Mouse (Mus musculus) adrenal gland, postnatal 25 days (tissue): Measurements from ENCODE around the gene Frmd6. TPM values are rescaled to one million over a fixed set of nuclear protein-coding genes. Genes with fewer than 3 reads are reported as not detected.

Experiments
- DNase-seq: peaks from one replicate; pipeline ENCODE4 v3.0.0; 2021; ENCODE audit warnings: mixed read lengths
- long read RNA-seq: library from polyadenylated mRNA; stranded (forward); transcript quantifications from one replicate; pipeline ENCODE4 v2.0.0, GENCODE M21; 2021
- total RNA-seq: library from RNA; stranded (reverse); gene quantifications from 2 replicates; pipeline ENCODE4 v1.2.3, GENCODE M21; 2021

Frmd6 gene
- 46.7 and 48.9 TPM in 2 replicates for total RNA-seq
- long read RNA-seq, full-length matches to known transcripts = 8 of 36 reads
- long read RNA-seq, partial matches to known transcripts = 3 of 36 reads
- long read RNA-seq, other reads (novel, unspliced or antisense) = 25 of 36 reads

DNA sequence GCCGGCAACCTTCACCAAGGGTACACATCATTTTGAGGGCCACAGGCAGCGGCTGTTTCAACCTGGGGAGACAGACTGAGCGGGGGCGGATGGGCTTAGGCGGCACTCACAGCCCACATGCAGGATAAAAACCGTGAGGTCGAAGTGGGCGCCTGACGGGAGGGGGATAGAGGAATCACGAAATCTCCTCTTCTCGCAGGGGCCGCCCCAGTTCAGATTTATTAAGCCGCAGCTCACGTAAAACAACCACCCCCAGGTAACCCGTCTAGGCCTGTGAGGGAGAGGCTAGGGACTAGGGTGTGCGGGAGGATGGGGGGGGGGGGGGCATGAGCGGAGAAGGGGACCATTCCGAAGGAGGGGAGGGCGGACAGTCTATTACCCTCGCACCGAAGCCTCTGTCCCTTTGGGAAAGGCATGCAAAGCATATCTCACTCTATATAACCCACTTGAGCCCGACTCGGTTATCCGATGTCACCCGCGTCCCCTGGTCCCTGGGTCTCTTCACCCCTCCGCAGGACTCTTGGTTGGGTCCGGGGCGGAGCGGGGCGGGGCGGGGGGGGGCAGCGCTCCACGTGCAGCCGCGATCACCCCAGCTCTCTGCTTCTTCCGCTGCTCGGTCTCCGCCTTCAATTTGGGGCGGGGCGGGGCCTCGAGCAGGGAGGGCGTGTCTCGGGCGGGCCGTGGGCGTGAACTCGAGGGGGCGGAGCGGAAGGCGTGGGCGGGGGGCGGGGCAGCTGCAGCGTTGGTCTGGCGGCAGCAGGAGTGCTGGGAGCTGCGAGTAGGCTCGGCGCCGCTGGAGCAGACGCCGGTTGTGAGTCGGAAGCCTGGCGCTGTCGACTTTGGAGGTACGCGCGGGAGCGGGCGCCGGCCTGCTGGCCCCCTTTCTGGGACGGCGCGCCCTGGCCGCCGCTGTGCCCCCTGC, at the start of gene Frmd6:
TSS of gene Frmd6 (plus strand) at position 786 of the 922 bp plus-strand sequence.
- peak; percentile 96 for DNase-seq

DNA sequence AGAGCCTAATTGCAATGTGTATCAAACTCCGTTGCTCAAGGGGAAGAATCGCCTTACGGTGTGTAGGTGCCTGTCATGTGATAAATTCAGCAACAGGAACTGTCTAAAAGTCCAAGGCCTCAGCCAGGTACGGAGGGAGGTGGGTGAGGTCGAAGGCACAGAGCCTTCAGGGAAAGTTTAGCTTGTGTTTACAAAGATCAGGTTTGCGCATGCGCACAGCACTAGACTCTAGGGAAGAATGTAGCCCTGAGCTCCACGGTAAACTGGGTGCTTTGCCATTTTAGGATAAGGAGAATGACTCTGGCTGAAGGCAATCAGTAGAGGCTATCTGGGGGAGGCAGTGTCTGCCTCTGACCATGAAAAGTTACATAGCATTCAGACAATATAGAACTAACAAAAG, 49.7 kb upstream of the Frmd6 start:
- DNase-seq = no peak

DNA sequence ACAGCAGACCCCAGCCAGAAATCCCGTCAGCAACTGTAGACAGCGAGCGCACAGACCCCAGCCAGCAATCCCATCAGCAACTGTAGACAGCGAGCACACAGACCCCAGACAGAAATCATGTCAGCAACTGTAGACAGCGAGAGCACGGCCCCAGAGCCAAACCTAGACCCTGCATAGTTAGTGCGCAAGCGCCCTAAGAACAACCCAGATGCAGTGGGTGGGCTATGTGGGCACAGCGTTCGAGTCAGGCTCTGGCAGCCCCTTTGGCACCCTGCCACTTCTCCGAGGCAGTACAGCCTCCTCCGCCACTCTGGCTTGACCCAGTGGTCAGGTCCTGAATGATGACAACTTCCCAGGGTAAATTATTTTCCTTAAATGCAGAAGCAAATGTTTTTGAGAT, 48.6 kb upstream of the Frmd6 start:
- DNase-seq = no peak

DNA sequence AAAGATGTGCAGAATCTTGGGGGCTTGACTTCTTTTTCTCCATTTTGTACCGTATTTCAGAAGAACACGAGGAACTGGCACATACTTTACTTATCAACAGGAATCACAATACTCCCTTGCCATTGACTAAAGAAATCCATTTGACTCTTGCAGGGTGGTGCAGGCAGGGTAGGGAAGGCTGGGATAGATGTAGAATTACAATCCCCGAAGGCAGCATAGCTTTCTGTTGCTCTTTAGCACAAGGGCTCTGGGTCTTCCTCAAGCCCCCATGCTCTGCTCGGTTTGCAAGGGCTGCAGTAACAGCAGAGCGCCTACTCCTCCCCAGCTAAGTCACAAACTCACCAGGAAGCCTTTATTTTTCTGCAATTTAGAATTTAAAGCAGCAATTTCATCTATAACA, 47.8 kb upstream of the Frmd6 start:
- DNase-seq = no peak

DNA sequence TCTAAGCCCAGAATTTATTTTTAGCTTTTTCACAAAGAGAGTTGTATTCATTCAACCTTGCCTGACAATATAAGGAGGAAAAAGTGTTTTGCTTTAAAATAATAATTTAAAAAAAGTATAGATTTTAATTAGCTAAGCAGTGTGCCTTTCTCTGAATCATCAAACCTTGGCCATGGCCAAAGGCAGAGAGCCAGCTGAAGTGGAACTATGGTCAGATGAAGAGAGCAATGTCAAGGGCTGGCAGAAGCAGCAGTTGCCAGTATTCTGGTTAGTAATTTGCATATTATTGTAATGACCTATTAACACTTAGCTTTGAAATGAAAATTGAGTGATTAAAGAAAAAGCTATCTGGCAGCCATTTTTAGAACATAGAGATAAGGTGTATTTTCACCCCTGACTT, 47.4 kb upstream of the Frmd6 start:
- DNase-seq = peak; percentile 37

DNA sequence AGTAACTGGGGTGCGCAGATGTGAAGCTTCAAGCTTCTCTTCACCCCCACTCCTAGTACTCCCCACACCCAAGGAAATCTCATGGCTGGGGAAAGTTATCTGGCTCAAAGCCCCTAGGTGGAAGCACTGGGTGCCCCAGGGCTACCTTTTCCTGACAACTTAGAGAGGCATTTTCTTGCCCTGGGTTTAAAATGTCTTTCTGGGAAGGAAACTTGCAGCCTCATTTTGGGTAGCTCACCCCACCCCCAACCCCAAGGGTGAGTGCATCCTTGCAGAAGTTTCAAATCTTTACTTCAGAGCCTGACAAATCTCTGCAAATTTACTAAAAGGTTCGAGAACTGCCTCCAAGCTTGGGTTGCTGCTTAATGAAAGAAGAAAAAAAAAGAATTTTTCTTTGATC, 47.0 kb upstream of the Frmd6 start:
- DNase-seq = no peak

DNA sequence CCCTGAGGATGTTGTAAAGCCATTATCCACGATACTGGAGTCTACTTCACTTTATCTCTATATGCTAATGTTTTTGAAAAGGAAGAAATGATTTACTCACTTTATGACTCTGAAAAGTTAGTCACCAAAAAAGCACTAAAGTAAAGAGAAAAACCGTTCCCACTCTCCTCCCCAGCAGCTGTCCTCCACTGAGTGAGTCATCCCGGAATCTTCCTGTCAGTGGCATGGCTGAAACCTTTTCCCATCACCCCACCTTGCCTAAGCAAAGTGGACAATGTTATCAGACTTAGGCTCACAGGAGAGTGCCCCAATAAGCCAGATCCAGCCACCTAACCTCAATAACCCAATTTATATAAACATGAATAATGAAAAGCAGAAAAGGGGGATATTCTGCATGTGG, 46.6 kb upstream of the Frmd6 start:
- peak; percentile 35 for DNase-seq

DNA sequence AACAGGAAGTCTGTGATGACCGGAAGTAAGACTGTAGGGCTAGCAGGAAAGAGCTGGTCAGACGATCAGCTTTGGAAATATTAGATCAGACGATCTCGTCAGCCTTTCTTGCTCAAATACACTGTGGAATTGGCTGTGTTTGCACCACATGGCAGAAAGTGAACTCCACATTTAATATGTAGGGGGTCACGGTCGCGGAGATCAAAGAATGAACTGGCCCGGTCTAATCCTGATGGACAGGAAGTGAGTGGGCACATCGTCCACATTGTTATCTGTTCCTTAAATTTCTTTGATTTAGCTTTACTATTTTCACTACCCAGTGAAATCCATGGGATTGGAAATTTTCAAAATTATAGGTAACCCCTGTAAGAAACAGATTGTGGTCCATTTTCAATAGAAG, 42.3 kb upstream of the Frmd6 start:
- DNase-seq = no peak

DNA sequence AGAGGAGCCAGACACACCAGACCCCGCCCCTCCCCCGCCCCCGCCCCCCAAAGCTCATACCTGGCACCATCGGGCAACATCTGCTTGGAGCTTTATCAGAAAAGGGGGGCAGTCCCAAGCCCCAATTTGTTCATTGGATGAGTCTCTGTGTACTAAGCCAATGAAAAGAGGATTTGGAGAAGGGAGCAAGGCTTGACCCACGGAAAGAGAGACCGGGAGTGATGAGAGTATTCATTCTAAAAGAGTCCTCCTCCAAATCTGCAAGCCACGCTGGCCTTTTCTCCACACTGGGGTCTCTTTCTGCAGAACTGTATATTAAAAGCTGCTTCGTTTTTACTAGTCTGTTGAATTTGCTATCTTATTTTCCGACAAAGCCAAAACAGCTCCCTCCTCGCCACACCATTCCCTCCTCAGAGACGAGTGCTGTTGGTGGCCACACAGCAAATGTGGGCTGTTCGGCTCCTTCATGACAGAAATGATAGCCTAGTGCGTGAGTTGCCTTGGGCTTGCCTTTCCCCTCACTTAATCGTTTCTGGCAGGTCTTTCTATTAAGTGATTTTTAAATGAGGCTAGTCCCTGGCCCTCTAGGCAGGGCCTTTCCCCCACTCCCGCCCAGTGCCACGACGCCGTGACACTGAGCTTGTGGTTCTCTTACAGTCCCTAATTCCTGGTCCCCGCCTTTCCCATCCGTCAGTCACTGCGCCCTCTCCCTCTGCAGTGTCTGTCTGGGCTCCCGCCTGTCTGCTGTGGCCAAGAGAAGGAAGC, 41.7 kb upstream of the Frmd6 start:
- DNase-seq = no peak

DNA sequence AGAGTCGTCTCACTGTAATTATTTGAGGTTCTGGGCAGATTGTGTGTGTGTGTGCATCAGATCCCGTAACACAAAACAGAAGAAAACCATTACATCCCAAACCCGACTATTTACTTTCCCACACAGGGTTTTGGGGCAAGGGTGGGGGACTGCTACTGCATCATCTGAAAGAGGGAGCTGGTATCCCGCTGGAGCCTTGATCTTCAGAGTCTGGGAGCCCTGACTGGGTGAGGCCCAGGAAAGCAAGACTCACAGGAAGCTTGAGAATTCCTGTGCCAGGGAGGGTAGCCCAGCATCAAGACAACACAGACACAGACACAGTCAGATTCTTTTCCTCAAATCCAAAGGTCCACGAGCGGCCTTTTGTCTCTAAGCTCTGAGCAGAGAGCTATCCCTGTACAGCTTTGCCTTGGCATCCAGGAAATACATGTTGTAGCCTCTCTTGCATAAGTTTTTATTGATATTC, 41.0 kb upstream of the Frmd6 start:
- DNase-seq = no peak

DNA sequence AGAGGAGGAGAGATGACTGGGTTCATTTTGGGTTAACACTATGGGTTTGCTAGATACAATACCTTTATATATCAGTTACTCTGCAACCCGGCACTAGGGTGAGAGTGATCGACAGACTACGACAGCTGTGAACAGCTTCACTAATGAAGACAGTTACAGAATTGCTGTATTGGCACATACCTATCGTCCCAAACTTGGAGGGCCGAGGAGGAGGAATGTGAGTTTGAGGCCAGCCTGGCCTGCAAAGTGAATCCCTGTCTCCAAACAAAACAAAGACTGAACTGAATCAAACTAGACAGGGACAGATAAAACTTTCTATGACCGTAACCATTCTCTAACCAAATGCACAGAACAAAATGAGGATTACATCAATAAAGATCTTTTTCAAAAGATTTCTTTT, 36.0 kb upstream of the Frmd6 start:
- DNase-seq = no peak

DNA sequence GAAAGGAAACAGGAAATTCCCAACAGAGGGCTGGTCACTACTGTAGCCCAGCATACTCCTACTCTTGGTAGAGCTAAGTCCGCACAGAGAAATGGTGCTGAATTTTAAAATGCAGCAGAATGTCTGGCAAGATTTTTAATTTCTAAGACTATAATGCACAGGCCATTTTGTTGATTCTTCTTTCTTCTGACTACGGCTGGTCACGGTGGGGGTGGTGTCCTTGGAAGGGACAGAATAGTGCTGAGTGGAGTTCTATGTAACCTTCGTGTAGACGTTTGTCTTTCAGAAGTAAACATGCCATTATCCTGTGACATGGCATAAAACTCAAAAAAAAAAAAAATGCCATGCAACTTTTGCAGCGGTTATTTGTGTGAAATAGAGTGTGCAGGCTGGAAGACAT, 32.0 kb upstream of the Frmd6 start:
- no peak for DNase-seq

DNA sequence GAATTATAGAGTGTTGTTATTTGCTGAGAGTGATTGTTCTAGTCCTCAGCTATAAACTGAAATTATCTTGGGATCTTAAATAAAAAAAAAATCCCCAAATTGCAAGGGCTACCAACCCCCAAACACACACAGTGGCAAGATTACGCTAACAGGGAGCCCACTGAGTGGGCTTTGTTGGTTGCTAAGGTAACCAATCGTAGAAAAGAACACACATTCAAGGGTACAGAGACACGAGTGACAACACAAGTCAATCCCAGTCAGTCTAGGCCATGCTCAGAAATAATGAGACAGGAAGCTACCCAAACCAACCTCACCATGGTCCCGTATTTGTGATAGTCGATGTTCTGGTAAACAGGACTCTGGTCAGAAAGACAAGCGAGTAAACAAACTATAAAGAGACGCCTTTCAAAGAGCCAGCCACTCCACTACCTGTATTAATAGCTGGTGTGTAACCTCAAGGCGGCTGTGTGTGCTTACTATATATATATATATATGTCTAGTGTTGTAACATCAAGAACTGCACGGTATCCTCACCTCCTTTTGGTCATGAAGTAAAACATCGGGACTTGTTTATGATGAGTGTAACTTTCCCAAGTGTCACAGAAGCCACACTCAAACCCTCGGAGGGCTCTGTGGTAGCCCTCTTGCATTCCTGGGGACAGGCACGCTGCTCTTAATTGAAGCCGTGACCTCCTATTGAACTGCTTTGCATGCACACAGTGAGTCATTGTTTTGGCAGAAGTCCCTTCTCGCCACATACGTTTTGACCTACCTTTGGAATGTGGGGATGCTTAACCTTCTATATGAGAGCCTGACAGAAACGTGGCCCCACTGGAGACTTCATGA, 30.5 kb upstream of the Frmd6 start:
- DNase-seq = no peak

DNA sequence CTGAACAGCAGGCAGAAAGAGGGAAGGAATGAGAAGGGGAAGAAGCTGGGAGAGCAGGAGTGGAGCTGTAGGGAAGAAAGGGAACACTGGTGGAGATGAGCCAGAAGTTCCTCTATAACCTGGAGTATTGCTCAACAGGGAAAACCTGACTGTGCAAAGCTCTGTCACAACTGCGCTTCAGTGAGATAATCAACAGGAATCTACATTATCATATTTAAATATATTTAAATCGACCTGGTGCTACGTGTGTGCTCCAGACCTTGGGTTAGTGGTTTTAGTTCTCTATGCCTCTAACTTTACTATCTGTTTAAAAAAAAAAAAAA, 30.0 kb upstream of the Frmd6 start:
- no peak for DNase-seq

DNA sequence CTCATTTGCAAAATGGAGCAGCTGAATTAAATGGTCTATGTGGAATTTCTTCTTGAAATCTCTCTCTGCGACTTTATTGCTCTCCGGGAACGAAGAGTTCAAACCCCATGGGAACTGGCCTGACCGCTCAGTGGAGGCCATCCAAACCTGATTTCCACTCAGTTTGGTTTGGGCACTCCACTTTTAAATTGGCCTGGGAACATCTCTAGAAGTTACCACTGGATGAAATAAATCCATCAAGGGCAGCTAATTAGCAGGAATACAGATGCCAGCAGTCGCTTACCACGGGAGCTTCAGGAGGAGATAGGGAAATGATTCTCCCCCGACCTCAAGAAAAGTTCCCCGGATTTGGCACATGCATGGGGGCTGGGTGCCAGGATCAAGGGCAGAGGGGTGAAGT, 26.8 kb upstream of the Frmd6 start:
- DNase-seq = no peak

DNA sequence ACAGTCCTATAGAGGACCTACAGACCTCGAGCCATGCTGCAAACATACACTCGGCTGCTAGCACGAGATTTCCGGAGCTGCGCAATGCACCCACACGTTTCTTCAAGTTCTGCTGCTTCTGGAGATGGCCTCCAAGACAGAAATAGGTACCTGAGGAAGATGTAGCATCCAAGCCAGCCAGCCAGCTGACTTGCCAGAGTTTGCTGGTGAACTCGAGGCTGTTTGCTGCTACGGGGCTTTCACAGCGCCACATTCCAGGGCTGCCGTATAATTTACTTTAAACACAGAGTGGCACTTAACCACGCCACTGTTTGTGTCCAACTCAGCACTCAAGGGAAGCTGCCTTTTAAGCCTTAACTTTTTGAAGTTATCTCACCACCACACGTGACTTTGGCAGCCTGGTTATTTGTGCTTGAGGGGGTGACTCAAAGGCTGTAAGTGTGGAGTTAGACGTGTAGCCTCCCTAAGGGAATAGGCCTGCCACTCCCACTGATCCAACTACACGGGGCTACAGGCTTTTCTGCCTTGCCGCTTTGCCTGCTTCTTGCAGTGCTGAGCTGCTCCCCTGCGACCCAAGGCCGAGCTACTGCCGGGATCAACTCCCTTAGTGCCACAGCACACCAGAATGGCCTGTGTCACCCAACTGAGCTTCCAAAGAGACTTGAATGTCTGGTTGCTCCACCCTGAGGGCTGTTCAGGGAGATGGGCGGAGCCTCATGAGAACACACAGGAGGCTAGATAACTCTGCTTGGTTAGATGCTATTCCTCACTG, 25.9 kb upstream of the Frmd6 start:
- no peak for DNase-seq

DNA sequence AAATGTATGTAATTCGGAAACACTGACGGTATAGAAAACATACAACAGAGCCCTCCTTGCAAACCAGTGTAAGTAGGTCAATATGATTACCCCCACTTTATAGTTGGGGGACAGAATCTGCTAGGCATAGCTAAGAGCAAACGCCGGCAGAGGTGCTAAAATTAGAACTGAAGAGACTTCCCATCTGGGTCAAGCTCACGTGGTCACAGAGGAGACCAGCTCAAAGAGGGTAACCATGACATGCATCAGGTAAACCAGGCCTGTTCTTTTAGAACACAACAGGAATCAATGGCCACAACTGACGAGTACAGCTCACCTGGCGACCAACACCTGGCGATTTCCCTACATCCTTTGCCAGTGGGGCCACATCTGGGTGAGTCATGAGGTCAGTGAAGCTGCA, 25.2 kb upstream of the Frmd6 start:
- DNase-seq = no peak

DNA sequence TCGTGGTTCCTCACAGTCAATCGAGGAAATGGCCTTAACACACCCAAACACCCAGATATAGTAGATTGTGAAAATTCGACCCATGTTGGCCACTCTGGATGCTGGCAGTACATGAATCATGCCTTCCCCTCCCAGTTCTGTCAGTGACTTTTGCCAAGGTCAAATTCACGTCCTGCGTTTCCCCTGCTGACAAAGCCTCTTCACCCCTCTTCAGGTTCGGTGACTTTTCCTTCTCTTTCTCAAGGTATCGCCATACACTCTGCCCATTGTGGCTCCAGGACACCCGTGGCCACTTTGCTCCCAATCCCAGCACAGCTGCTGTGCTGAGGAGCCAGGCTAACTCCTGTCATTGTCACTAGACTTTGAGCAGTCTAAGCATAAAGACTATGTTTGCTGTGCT, 24.0 kb upstream of the Frmd6 start:
- DNase-seq = no peak

DNA sequence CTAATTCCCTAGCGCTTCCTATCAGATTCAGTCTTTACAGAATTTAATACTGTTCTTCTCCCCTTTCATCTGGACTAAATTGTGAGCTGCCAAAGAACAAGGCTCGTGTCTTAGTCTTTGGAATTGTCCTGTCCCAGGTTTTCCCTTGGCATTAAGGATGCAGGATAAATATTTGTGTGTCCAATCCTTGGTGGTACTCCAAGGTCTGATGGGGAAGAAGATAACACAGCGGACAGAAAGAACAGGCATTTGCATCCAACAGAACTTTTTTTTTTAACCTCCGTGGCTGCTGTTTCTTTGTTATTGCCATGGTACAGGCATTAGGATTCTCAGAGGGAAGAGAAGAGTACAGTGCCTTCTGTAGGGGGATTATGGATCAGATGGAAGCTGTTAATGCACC, 21.8 kb upstream of the Frmd6 start:
- DNase-seq = no peak

DNA sequence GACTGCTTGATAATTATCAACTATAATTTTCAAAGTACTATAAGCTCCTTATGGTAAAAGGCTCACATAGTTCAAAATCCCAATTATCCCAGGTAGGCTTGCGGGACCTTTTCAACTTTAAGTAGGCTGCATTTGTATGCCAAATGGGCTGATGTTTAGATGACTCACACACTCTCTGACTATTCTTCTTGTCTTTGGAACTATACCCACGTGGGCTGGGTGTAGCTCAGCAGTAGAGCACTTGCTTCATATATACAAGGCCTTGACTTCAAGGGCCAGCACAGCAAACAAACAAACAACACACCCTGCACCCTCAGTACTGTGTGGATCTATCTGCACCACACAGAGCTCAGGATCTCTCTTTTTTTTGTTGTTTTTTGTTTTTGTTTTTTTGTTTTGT, 20.3 kb upstream of the Frmd6 start:
- no peak for DNase-seq

DNA sequence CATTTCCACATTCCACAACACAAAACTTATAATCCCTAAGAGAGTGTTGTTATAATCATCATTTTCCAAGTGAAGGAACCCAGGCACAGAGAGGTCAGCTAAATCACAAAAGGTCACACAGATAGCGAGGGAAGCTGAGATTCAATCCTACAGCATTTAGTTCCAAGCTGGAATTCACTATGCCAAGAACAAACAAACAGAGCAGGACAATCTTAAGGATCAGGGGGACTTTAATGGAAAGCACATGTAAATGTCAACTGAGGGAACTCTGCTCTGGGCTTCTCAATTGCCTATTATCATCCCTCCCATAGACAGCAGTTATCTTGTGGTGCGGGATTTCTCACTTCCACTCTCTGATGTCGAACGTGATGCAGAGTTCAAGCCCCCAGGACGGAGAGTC, 17.8 kb upstream of the Frmd6 start:
- no peak for DNase-seq

DNA sequence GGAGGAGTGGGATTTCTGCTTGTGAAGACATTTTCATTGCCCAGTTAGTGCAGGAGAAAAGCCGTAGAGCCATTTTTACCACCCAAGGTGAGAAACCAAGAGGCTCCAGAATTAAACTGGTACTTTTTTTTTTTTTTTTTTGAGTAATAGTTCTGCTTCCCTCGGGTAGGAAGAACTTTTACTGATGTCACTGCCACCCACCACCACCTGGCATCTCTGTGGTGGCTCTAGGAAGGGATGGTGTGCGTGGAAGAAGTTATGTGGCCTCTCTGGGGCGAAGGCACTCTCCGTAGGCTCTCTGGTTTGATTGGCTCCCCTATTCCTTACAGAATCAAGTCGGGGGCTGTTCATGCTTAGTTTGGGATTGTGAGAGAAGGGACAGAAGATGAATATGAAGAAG, 17.3 kb upstream of the Frmd6 start:
- no peak for DNase-seq
